Mouse (Mus musculus) small intestine, adult 2 months (tissue): ENCODE results near the gene Wnt7a.

Source experiments
- CTCF ChIP-seq: fragments of 200-500 bp; IDR thresholded peaks from 2 replicates; pipeline ENCODE4 v1.5.1; 2012; ENCODE audit warnings: low read depth, mild to moderate bottlenecking, control low read depth, inconsistent platforms, low read length, moderate library complexity, mixed read lengths; ENCODE audit not compliant: insufficient replicate concordance, insufficient read length; ENCODE audit errors: extremely low read depth
- POLR2A ChIP-seq: fragments of 200-500 bp; IDR thresholded peaks from 2 replicates; pipeline ENCODE4 v1.6.1; 2012; ENCODE audit warnings: low read depth, mild to moderate bottlenecking, control low read depth, inconsistent platforms, low read length, moderate library complexity

GRCm38 (mm10) chr6:91346906-91347156 is 64.3 kb downstream of the Wnt7a start:
- no peak for TF ChIP-seq CTCF
- TF ChIP-seq POLR2A, result no peak
